Mouse (Mus musculus): ENCODE data around the gene Irak1bp1. TPM values are rescaled to one million over a fixed set of nuclear protein-coding genes. Genes with fewer than 3 reads are reported as not detected.

The Irak1bp1 gene
- 1.6 to 3.5 TPM (median 1.6 TPM) in 4 replicates for total RNA-seq (2023; ENCODE audit: inconsistent age)

DNA sequence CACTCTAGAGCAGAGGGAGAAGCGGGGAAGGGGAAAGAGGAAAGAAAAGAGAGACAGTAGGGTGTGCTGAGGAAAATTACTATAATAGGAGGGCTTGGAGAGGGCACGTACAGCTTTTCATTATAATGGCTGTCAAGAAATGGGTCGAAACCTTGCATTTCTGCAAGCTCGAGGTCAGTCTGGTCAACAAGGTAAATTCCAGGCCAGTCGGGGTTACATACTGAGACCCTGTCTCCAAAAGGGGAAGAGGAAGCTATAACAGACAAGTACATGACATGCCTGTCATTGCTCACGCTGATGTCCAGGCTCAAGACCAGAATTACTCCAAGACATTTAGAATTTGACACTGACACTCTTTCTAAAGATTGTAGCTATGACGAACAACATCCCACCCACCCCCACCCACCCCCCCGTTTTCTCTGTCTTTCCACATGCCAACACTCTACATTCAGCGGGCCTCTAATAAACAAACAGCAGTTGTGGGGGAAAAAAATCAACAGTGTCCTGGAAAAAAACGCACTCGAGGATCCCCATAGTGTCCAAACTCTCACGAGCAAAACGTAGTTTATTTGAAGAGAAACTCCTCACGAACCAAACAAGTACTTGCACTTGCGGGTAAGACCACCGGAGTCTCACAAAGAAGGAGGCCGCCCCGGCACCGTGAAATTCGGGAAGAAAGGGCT, at the start of gene Irak1bp1:
TSS of gene Irak1bp1 (plus strand) at position 534 of the 683 bp plus-strand sequence.

Other genes with a start within 250 kb of the Irak1bp1 start
- gene Phip, start 146.0 kb downstream of the Irak1bp1 start, total RNA-seq (2023; ENCODE audit: inconsistent age) = 226 to 259 TPM (median 230 TPM) in 4 replicates